Mouse (Mus musculus) limb, embryonic 14.5 days (tissue): ENCODE measurements around the gene Sgms2. TPM values are rescaled to one million over a fixed set of nuclear protein-coding genes. Genes with fewer than 3 reads are reported as not detected.
A peak's percentile ranks its signal among the peaks of the same experiment; 100 is the strongest.

Experiments
- ATAC-seq: fragments of 200-750 bp; cut with Nextera tagmentation; 2 replicates; pipeline ENCODE4 v1.8.0; 2017; ENCODE audit warnings: low read depth, moderate number of reproducible peaks, moderate TSS enrichment; ENCODE audit not compliant: low FRiP score
- DNase-seq: peaks from one replicate; pipeline ENCODE4 v3.0.0-alpha.2; 2015; ENCODE audit warnings: low spot score
- H3K27ac ChIP-seq: fragments of 300-500 bp; sonication (generic); replicated peaks from 2 replicates; pipeline ENCODE4 v1.5.1; 2014; ENCODE audit warnings: low read depth, mild to moderate bottlenecking, low read length, moderate library complexity, mixed read lengths
- H3K27me3 ChIP-seq: fragments of 300-500 bp; sonication (generic); 2 replicates; pipeline ENCODE4 v1.6.1; 2014; ENCODE audit warnings: low read length, mixed read lengths; ENCODE audit not compliant: control insufficient read depth, insufficient read depth
- H3K36me3 ChIP-seq: fragments of 300-500 bp; sonication (generic); 2 replicates; pipeline ENCODE4 v1.6.1; 2014; ENCODE audit warnings: mild to moderate bottlenecking, low read length, moderate library complexity, mixed read lengths; ENCODE audit not compliant: control insufficient read depth, insufficient read depth
- H3K4me1 ChIP-seq: fragments of 300-500 bp; sonication (generic); 2 replicates; pipeline ENCODE4 v1.6.1; 2014; ENCODE audit warnings: antibody characterized with exemption, low read length, mixed read lengths; ENCODE audit not compliant: control insufficient read depth, insufficient read depth
- H3K4me2 ChIP-seq: fragments of 300-500 bp; sonication (generic); replicated peaks from 2 replicates; pipeline ENCODE4 v1.6.1; 2014; ENCODE audit warnings: low read depth, mild to moderate bottlenecking, low read length, moderate library complexity; ENCODE audit not compliant: severe bottlenecking
- H3K4me3 ChIP-seq: fragments of 300-500 bp; sonication (generic); replicated peaks from 2 replicates; pipeline ENCODE4 v1.5.1; 2014; ENCODE audit warnings: low read length
- H3K9ac ChIP-seq: fragments of 300-500 bp; sonication (generic); 2 replicates; pipeline ENCODE4 v1.6.1; 2014; ENCODE audit warnings: mild to moderate bottlenecking, low read depth, low read length, moderate library complexity; ENCODE audit not compliant: severe bottlenecking
- H3K9me3 ChIP-seq: fragments of 300-500 bp; sonication (generic); 2 replicates; pipeline ENCODE4 v1.6.1; 2016; ENCODE audit warnings: low read length; ENCODE audit not compliant: control insufficient read depth
- POLR2A ChIP-seq: fragments of 200-500 bp; IDR thresholded peaks from 2 replicates; pipeline ENCODE4 v1.8.0; 2012; ENCODE audit warnings: inconsistent platforms, mild to moderate bottlenecking, moderate library complexity, borderline replicate concordance; ENCODE audit not compliant: insufficient read depth, insufficient read length; ENCODE audit errors: extremely low read depth
- WGBS: fragments of 180-500 bp; shearing (Covaris S2); extraction: QIAGEN DNeasy Blood & Tissue Kit; methylation state at CpG from one replicate; pipeline ENCODE4 v1.1.7; 2014; 5-methylcytosine and 5-hydroxymethylcytosine counted together
- polyA plus RNA-seq, 2 experiments: library from polyadenylated mRNA; depleted of rRNA in 1 of 2; stranded (reverse) in 1 of 2; unstranded in 1 of 2; fragments of >200 nt; fragmentation: Nextera tagmentation in 1 of 2; extraction: Ambion mirVana in 1 of 2; gene quantifications; 2 replicates each; pipeline versions ENCODE4 v1.2.1 to v1.2.3; 2012 to 2014

Sgms2 gene
- polyA plus RNA-seq, 2 experiments: 16.6 to 19.5 TPM

DNA sequence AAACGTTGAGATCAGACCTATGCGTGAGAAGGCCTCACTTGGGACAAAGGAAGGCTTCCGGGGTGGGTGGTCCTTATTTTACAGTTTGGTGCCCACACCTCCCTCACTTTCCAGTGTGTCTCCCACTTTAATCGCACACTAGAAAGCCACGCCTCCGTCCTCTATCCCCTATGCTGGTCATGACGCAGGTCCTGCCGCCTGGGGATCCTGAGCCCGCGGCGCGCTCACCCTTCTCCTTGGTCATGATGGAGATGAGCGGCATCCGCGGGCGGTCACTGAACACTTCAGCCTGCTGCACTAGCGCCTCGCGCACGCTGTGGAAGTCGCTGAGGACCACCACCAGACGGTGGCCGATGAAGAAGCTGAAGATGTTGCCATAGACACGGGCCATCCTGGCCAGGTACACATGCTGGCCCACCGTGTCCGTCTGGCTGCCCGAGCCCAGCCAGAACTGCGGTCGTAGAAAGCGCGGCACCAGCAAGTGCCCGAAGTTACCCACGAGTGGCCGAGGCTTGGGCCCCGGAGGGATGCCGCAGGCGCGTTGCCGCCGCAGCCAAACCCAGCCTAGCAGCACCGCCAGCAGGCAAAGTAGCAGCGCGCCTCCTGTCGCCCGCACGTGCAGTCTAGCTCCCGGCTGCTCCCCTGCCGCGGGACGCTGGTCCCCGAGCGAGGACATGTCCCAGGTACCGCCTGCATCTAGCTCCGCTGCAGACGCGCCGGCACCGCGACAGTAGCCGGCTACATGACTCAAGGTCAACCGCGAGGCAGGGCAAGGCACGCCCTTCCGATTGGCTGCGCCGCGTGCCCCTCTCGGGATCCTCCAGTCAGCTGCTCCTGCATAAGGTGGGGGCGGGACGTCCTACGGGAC is 188.5 kb downstream of the Sgms2 start, which contains the start of gene Cyp2u1:
Gene Cyp2u1, minus strand, starts transcription at position 776 of the 868 bp plus-strand sequence.
- DNase-seq (peak; percentile 89), ATAC-seq (peak; percentile 98)
- Histone ChIP-seq H3K9me3 (peaks cover 3% of the 10 kb centered on the region; the same call in 1 of the 2 replicates), H3K36me3 (no peaks in the 10 kb centered on the region), H3K4me2 (peak within 1 kb of the TSS; percentile 95), H3K9ac (peak within 1 kb of the TSS; percentile 69), H3K27me3 (no peaks in the 10 kb centered on the region), H3K4me3 (peak within 1 kb of the TSS; percentile 75), H3K4me1 (peaks cover 9% of the 10 kb centered on the region), H3K27ac (no peak within 1 kb of the TSS)
- under 1% methylated on average over 66 of the region's 71 CpGs for WGBS
- 0 out of 2 replicates have a peak, but pooled peaks have one; percentile 25 for TF ChIP-seq POLR2A

DNA sequence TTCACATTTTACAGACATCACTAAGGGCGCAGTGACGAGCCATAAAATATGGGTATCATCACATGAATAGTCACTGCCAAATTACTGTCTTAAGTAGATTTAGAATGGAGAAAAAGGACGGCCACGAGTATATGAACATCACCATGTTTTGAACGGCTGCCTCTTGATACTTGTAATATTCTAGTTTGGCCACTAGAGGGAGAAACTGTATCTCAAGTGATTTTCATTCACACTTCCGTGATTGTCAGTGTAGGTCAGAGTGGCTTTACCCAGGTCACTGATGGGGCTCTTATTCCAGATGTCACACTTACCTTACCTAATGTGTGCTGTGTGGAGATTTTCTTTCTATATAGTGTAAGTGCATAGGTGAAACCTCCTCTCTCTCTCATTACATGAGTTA is 191.3 kb downstream of the Sgms2 start:
- WGBS: 8% methylated on average over 6 of the region's 6 CpGs
- no peak overlapping the region for H3K9ac ChIP-seq
- ATAC-seq: no peak
- no peaks in the 10 kb centered on the region for H3K9me3 ChIP-seq
- no peak overlapping the region for H3K4me2 ChIP-seq
- H3K36me3 ChIP-seq: no peaks in the 10 kb centered on the region
- no peak for TF ChIP-seq POLR2A
- no peak overlapping the region for H3K27ac ChIP-seq
- peaks cover 10% of the 10 kb centered on the region for H3K4me1 ChIP-seq
- DNase-seq: peak; percentile 73
- H3K4me3 ChIP-seq: no peak overlapping the region
- no peaks in the 10 kb centered on the region for H3K27me3 ChIP-seq

DNA sequence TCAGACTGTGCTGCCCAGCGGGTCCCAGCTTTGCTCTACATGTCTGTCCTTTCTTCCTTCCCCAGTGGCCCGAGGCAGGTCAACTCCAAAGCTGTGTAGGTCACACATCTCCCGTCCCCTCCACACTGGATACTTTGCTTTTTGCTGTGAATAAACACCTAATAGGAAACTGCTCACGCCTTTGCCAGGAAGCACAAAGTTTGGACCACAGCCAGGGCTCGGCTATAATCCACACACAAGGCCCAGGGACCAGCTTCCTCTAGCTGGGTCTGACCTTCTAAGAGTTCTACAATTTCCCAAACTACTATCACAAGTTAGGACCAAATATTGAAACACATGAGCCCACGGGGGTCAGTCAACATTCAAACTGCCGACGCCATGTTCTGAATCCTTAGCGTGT is 192.1 kb downstream of the Sgms2 start:
- Histone ChIP-seq H3K36me3 (no peaks in the 10 kb centered on the region), H3K4me1 (peaks cover 10% of the 10 kb centered on the region), H3K27me3 (no peaks in the 10 kb centered on the region), H3K4me3 (no peak overlapping the region), H3K4me2 (no peak overlapping the region), H3K9ac (no peak overlapping the region), H3K9me3 (no peaks in the 10 kb centered on the region), H3K27ac (no peak overlapping the region)
- DNase-seq: no peak
- TF ChIP-seq POLR2A: no peak
- ATAC-seq: no peak
- 75% methylated on average over 9 of the region's 9 CpGs for WGBS

DNA sequence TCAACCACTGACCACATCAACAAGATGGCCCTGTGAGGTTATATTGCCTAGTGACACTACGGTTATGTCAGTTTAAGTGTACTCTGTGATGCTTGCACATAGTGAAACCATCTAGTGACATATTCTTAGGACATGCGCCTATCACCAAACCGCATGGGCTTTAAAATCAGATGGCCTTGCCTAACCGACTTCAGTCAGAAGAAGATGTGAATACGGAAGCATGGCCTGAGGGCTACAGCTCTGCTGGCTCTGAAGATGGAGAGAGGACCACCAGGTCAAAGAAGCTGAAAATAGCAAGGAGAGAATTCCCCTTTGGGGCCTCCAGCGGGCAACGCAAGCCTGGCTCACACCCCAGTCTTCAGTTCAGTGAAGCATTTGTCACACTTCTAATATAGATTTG is 194.3 kb downstream of the Sgms2 start:
- Histone ChIP-seq H3K4me1 (peaks cover 7% of the 10 kb centered on the region; the same call in 1 of the 2 replicates), H3K4me3 (no peak overlapping the region), H3K27me3 (no peaks in the 10 kb centered on the region), H3K9ac (no peak overlapping the region), H3K36me3 (no peaks in the 10 kb centered on the region), H3K4me2 (no peak overlapping the region), H3K9me3 (no peaks in the 10 kb centered on the region), H3K27ac (no peak overlapping the region)
- TF ChIP-seq POLR2A: no peak
- no peak for DNase-seq
- no peak for ATAC-seq
- WGBS: 89% methylated on average over 7 of the region's 7 CpGs

DNA sequence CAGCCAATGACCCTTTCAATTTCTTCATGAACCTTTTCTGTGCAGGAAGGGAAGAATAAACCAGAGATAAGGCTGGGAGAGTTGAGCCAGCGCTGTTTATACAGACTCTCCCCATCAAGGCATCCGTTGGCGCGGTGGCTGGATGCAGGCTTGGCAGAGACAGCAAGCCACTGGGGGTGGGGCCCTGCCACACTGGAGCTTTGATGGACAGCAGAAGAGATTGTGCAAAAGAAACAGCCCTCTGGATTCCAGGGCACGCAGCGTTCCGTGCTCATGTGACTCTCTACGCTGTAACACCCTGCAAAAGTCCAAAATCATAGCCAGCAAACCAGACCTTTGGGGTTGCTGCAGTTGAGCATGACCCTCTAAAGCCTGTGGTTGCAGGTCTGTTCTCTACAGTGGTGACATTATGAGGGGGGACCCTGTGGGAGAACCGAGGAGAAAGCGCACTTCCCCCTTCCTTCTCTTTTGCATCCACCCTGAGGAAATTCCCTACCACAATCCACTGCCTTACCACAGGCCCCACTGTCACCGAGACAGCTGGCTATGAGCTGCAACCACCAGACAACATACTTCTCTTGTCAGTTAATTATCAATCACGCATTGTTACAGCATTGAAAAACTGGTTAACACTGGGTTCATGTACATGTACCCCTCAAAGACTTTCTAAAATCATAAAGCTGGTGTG is 195.6 kb downstream of the Sgms2 start:
- ATAC-seq (no peak), DNase-seq (no peak)
- 85% methylated on average over 12 of the region's 12 CpGs for WGBS
- H3K9me3 ChIP-seq: no peaks in the 10 kb centered on the region
- no peak overlapping the region for H3K9ac ChIP-seq
- no peak for TF ChIP-seq POLR2A
- no peak overlapping the region for H3K4me2 ChIP-seq
- H3K36me3 ChIP-seq: no peaks in the 10 kb centered on the region
- H3K4me3 ChIP-seq: no peak overlapping the region
- no peaks in the 10 kb centered on the region for H3K27me3 ChIP-seq
- H3K4me1 ChIP-seq: peaks cover 7% of the 10 kb centered on the region; the same call in 1 of the 2 replicates
- H3K27ac ChIP-seq: no peak overlapping the region
